Mouse (Mus musculus): Measurements from ENCODE around the gene Caln1. TPM values are rescaled to one million over a fixed set of nuclear protein-coding genes. Genes with fewer than 3 reads are reported as not detected.
"Not testable (repeated sequence)": the region's sequence is repeated elsewhere in the genome, so short reads cannot be mapped to it uniquely, and the experiment has no call there.

Gene Caln1
- polyA plus RNA-seq, 1 experiment from 2014 or later, result 32.7 TPM

DNA sequence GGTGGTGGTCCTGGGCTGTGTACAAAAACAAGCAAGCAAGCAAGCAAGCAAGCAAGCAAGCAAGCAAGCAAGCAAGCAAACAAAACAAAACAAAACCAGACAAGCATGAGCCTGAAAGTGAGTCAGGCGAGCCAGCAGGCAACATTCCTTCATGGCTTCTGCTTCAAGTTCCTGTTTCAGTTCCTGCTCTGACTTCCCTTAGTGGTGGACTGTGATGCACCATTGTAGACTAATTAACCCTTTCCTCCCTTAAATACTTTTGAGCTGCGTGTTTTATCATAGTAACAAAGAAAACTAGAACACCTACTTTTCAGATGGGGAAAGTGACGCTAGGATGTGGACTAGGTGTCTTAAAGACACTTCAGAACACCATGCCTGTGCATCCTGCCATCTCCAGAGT lies 244.4 kb downstream of the Caln1 start:
- Histone ChIP-seq H3K9me3 (replicated peaks; ENCODE audit: control insufficient read depth, low read length, poor library complexity, severe bottlenecking) (no peaks in the 10 kb centered on the region), H3K36me3 (ENCODE audit: control insufficient read depth, insufficient read depth, low read length) (no peaks in the 10 kb centered on the region), H3K4me3 (ENCODE audit: low read depth, low read length) (no peak overlapping the region), H3K4me2 (ENCODE audit: low read length) (no peak overlapping the region), H3K27ac (ENCODE audit: low read length) (no peak overlapping the region), H3K9ac (ENCODE audit: low read depth, low read length) (no peak overlapping the region), H3K27me3 (ENCODE audit: control insufficient read depth, insufficient read depth, low read depth, low read length) (no peaks in the 10 kb centered on the region), H3K4me1 (ENCODE audit: control insufficient read depth, insufficient read depth, low read length) (no peaks in the 10 kb centered on the region)
- ATAC-seq, result no peak
- WGBS, result 91% methylated on average over 3 of the region's 3 CpGs

DNA sequence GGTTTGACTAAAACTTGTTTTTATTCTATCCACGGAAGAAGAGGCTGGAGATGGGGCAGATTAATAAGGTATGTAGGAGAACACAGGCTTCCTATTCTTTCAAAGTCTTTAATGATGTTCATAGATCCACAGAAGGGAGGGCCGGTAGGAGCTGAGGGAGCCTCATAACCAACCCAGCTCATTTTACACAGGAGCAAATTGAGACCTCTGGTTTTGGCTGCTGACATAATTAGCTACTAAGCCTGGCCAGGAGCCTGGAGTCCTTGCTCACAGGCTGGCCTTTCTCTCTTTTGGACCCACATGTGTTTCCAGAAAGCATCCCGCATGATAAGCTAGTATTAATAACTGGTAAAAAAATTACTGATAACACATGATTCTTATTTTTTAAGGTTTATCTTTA lies 245.0 kb downstream of the Caln1 start:
- Histone ChIP-seq H3K4me3 (ENCODE audit: low read depth, low read length) (no peak overlapping the region), H3K4me1 (ENCODE audit: control insufficient read depth, insufficient read depth, low read length) (no peaks in the 10 kb centered on the region), H3K27me3 (ENCODE audit: control insufficient read depth, insufficient read depth, low read depth, low read length) (no peaks in the 10 kb centered on the region), H3K36me3 (ENCODE audit: control insufficient read depth, insufficient read depth, low read length) (no peaks in the 10 kb centered on the region), H3K4me2 (ENCODE audit: low read length) (no peak overlapping the region), H3K27ac (ENCODE audit: low read length) (no peak overlapping the region), H3K9me3 (replicated peaks; ENCODE audit: control insufficient read depth, low read length, poor library complexity, severe bottlenecking) (no peaks in the 10 kb centered on the region), H3K9ac (ENCODE audit: low read depth, low read length) (no peak overlapping the region)
- WGBS, result 84% methylated on average over 3 of the region's 3 CpGs
- no peak for ATAC-seq

DNA sequence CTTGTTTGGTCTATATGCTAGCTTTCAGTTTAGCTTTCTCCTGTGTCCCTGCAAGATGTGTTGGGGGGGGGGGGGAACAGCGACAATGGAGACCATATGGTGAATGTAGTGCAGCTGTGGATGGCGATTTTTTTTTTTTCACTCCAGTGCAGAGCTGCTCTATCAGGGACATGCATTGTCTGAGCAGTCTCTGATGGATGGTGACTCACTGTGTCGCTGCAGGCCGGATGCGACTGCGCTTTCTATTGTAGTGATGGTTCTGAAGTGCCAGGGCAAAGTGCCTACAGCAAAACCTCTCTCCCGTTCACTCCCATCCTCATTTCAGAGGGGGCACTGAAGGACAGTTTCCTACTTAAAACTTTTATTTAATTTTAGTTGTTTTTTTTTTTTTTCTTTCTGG lies 250.8 kb downstream of the Caln1 start:
- no peak overlapping the region for H3K4me3 ChIP-seq (ENCODE audit: low read depth, low read length)
- H3K36me3 ChIP-seq (ENCODE audit: control insufficient read depth, insufficient read depth, low read length), result no peaks in the 10 kb centered on the region
- no peaks in the 10 kb centered on the region for H3K9me3 ChIP-seq (replicated peaks; ENCODE audit: control insufficient read depth, low read length, poor library complexity, severe bottlenecking)
- H3K4me2 ChIP-seq (ENCODE audit: low read length), result no peak overlapping the region
- H3K4me1 ChIP-seq (ENCODE audit: control insufficient read depth, insufficient read depth, low read length), result no peaks in the 10 kb centered on the region; the same call in 1 of the 2 replicates
- WGBS, result 73% methylated on average over 7 of the region's 7 CpGs
- ATAC-seq, result no peak
- no peaks in the 10 kb centered on the region for H3K27me3 ChIP-seq (ENCODE audit: control insufficient read depth, insufficient read depth, low read depth, low read length)
- H3K9ac ChIP-seq (ENCODE audit: low read depth, low read length), result no peak overlapping the region
- no peak overlapping the region for H3K27ac ChIP-seq (ENCODE audit: low read length)

DNA sequence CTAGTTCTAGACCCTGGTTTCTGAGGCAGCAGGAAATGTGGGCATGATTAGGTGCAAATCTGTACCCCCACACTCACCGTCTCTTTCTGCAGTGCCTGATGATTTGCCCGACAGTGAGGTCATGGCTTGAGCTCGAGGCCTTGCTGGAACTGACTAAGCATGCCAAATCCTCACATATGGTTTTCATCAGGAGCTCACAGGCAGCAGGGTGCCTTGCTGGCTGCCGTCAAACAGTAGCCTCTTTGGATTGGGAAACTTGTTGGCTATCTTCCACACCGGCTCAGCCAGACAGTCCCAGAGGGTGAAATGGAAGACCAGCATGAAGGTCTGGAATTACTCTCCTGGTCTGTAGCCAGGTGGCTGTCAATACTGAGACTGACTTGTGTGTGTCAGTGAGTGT lies 254.0 kb downstream of the Caln1 start:
- H3K9me3 ChIP-seq (replicated peaks; ENCODE audit: control insufficient read depth, low read length, poor library complexity, severe bottlenecking), result no peaks in the 10 kb centered on the region
- H3K4me1 ChIP-seq (ENCODE audit: control insufficient read depth, insufficient read depth, low read length), result no peaks in the 10 kb centered on the region; the same call in 1 of the 2 replicates
- no peak for ATAC-seq
- H3K9ac ChIP-seq (ENCODE audit: low read depth, low read length), result no peak overlapping the region
- no peak overlapping the region for H3K4me3 ChIP-seq (ENCODE audit: low read depth, low read length)
- H3K36me3 ChIP-seq (ENCODE audit: control insufficient read depth, insufficient read depth, low read length), result no peaks in the 10 kb centered on the region
- WGBS, result 51% methylated on average over 5 of the region's 5 CpGs
- H3K27ac ChIP-seq (ENCODE audit: low read length), result no peak overlapping the region
- no peaks in the 10 kb centered on the region for H3K27me3 ChIP-seq (ENCODE audit: control insufficient read depth, insufficient read depth, low read depth, low read length)
- H3K4me2 ChIP-seq (ENCODE audit: low read length), result no peak overlapping the region

DNA sequence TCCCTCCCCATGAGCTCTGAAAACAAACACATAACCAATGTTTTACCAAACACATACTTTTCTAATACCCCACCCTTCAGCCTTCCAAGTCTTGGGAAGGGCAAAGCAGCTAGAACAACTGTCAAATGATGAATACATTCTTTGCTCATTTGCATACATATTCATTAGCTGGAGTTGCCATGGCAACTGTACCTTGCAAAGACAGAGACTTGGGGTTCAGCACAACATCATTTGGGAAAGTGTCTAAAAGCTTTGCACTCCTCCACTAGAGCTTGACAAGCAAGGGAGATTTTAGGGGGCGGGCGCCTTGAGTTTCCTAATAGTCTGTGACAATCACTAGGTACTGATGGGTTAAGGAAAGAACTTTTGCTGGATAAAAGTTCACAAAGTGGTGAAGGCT lies 258.5 kb downstream of the Caln1 start:
- WGBS, result 95% methylated on average over 2 of the region's 2 CpGs
- no peak overlapping the region for H3K4me3 ChIP-seq (ENCODE audit: low read depth, low read length)
- no peak overlapping the region for H3K9ac ChIP-seq (ENCODE audit: low read depth, low read length)
- H3K4me2 ChIP-seq (ENCODE audit: low read length), result no peak overlapping the region
- no peak overlapping the region for H3K27ac ChIP-seq (ENCODE audit: low read length)
- no peaks in the 10 kb centered on the region for H3K9me3 ChIP-seq (replicated peaks; ENCODE audit: control insufficient read depth, low read length, poor library complexity, severe bottlenecking)
- H3K27me3 ChIP-seq (ENCODE audit: control insufficient read depth, insufficient read depth, low read depth, low read length), result no peaks in the 10 kb centered on the region
- H3K4me1 ChIP-seq (ENCODE audit: control insufficient read depth, insufficient read depth, low read length), result no peaks in the 10 kb centered on the region; the same call in 1 of the 2 replicates
- ATAC-seq, result no peak
- no peaks in the 10 kb centered on the region for H3K36me3 ChIP-seq (ENCODE audit: control insufficient read depth, insufficient read depth, low read length)

DNA sequence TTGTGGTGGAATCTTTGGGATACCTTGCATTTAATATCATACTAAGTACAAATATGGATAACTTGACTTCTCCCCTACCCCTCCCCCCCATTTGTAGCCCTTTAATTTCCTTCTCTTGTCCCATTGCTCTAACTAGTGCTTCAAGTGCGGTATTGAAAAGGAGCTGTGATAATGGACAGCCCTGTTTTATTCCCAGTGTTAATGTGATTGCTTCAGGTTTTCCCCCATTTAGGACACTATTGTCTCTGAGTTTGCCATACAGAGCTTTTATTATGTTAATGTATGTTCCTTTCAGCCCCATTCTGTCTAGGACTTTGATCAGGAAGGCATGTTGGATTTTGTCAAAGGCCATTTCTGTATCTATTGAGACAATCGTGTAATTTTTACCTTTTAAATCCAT lies 266.1 kb downstream of the Caln1 start:
- H3K4me1 ChIP-seq (ENCODE audit: control insufficient read depth, insufficient read depth, low read length), result no peaks in the 10 kb centered on the region
- no peaks in the 10 kb centered on the region for H3K27me3 ChIP-seq (ENCODE audit: control insufficient read depth, insufficient read depth, low read depth, low read length)
- ATAC-seq, result no peak
- H3K36me3 ChIP-seq (ENCODE audit: control insufficient read depth, insufficient read depth, low read length), result no peaks in the 10 kb centered on the region
- no peak overlapping the region for H3K4me3 ChIP-seq (ENCODE audit: low read depth, low read length)
- no peak overlapping the region for H3K9ac ChIP-seq (ENCODE audit: low read depth, low read length)
- WGBS, result 24% methylated on average over 2 of the region's 2 CpGs
- H3K27ac ChIP-seq (ENCODE audit: low read length), result no peak overlapping the region
- H3K9me3 ChIP-seq (replicated peaks; ENCODE audit: control insufficient read depth, low read length, poor library complexity, severe bottlenecking), result no peaks in the 10 kb centered on the region
- H3K4me2 ChIP-seq (ENCODE audit: low read length), result no peak overlapping the region

DNA sequence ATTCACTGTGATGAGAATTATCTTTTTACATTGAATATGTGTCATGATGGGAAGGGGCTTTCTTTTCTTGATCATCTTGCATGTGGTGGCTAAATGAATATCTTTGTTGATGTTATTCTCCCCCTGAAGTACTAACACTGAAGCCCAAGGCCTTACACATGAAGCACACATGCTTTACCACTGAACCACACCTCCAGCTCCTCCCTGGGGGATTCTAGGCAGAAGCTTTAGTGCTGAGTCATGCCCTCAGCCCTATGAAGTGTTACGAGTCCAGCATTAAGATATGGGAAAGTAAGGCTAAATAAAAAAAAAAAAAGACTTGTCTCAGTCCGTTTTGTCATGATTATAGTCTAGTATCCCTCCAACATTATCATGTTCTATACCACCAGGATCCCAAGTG lies 272.6 kb downstream of the Caln1 start:
- Histone ChIP-seq H3K9me3 (replicated peaks; ENCODE audit: control insufficient read depth, low read length, poor library complexity, severe bottlenecking) (no peaks in the 10 kb centered on the region), H3K27me3 (ENCODE audit: control insufficient read depth, insufficient read depth, low read depth, low read length) (no peaks in the 10 kb centered on the region), H3K27ac (ENCODE audit: low read length) (no peak overlapping the region), H3K4me3 (ENCODE audit: low read depth, low read length) (no peak overlapping the region), H3K4me2 (ENCODE audit: low read length) (no peak overlapping the region), H3K4me1 (ENCODE audit: control insufficient read depth, insufficient read depth, low read length) (no peaks in the 10 kb centered on the region), H3K9ac (ENCODE audit: low read depth, low read length) (no peak overlapping the region), H3K36me3 (ENCODE audit: control insufficient read depth, insufficient read depth, low read length) (no peaks in the 10 kb centered on the region)
- whole genome bisulfite sequencing, result 75% methylated on average over 2 of the region's 2 CpGs
- no peak for ATAC-seq

DNA sequence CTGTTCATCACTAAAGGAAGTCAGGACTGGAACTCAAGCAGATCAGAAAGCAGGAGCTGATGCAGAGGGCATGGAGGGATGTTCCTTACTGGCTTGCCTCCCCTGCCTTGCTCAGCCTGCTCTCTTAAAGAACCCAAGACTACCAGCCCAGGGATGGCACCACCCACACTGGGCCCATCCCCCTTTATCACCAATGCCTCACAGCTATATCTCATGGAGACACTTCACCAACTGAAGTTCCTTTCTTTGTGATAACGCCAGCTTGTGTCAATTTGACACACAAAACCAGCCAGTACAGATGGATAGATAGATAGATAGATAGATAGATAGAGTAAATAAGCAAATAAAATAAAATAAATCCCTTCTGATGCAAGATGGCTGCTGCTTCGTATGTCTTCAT lies 276.9 kb downstream of the Caln1 start:
- H3K4me3 ChIP-seq (ENCODE audit: low read depth, low read length); H3K9me3 ChIP-seq (replicated peaks; ENCODE audit: control insufficient read depth, low read length, poor library complexity, severe bottlenecking); ATAC-seq; H3K4me2 ChIP-seq (ENCODE audit: low read length); H3K9ac ChIP-seq (ENCODE audit: low read depth, low read length); H3K27me3 ChIP-seq (ENCODE audit: control insufficient read depth, insufficient read depth, low read depth, low read length); H3K27ac ChIP-seq (ENCODE audit: low read length); H3K4me1 ChIP-seq (ENCODE audit: control insufficient read depth, insufficient read depth, low read length); H3K36me3 ChIP-seq (ENCODE audit: control insufficient read depth, insufficient read depth, low read length): not testable (repeated sequence)
- WGBS, result 81% methylated on average over 2 of the region's 2 CpGs

DNA sequence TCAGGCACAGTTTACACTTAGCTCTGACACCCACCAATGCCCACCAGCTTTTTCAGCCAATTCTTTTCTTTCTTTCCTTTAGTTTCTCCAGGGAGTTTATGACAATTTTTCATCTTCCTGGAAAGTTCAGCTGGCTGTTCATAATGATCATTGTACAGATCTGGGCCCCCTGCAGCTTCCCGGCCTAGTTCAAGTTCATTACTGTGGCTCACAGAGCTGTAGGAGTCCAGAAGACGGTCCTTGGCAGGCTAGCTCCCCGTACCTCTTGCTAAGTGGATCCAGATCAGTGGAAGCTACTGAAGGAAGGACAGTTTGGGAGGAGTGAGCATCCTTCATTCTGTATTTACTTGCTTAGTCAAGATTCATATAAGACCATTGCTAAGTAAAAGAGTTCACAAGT lies 288.9 kb downstream of the Caln1 start:
- Histone ChIP-seq H3K36me3 (ENCODE audit: control insufficient read depth, insufficient read depth, low read length) (no peaks in the 10 kb centered on the region), H3K4me2 (ENCODE audit: low read length) (no peak overlapping the region), H3K4me3 (ENCODE audit: low read depth, low read length) (no peak overlapping the region), H3K9ac (ENCODE audit: low read depth, low read length) (no peak overlapping the region), H3K27ac (ENCODE audit: low read length) (no peak overlapping the region), H3K9me3 (replicated peaks; ENCODE audit: control insufficient read depth, low read length, poor library complexity, severe bottlenecking) (no peaks in the 10 kb centered on the region), H3K27me3 (ENCODE audit: control insufficient read depth, insufficient read depth, low read depth, low read length) (no peaks in the 10 kb centered on the region), H3K4me1 (ENCODE audit: control insufficient read depth, insufficient read depth, low read length) (no peaks in the 10 kb centered on the region)
- no peak for ATAC-seq
- WGBS, result 76% methylated on average over 3 of the region's 3 CpGs

DNA sequence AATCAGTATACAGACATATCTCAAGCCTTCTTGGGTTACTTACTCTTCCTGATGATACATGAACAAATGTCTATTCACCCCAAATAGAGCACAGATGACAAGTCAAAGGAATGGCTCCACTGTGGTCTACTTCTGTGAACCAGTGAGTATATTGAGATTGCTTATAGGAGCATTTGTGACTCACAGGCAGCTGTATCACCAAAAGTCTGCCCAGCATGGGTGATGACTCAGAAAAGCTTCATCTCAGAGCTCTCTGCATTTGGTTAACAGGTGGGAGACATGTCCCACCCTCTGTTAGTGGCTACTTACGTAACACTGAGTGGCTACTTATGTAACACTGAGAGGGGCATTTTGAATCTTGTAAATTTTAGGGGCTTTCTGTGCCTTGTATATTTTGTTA lies 296.8 kb downstream of the Caln1 start:
- Histone ChIP-seq H3K9me3 (replicated peaks; ENCODE audit: control insufficient read depth, low read length, poor library complexity, severe bottlenecking) (no peaks in the 10 kb centered on the region), H3K4me1 (ENCODE audit: control insufficient read depth, insufficient read depth, low read length) (no peaks in the 10 kb centered on the region), H3K36me3 (ENCODE audit: control insufficient read depth, insufficient read depth, low read length) (no peaks in the 10 kb centered on the region), H3K27me3 (ENCODE audit: control insufficient read depth, insufficient read depth, low read depth, low read length) (no peaks in the 10 kb centered on the region), H3K27ac (ENCODE audit: low read length) (no peak overlapping the region), H3K9ac (ENCODE audit: low read depth, low read length) (no peak overlapping the region), H3K4me2 (ENCODE audit: low read length) (no peak overlapping the region), H3K4me3 (ENCODE audit: low read depth, low read length) (no peak overlapping the region)
- ATAC-seq, result no peak
- 100% methylated on average over 1 of the region's 1 CpGs for WGBS
